Mouse (Mus musculus): Measurements from ENCODE around the gene Prkaca. TPM values are rescaled to one million over a fixed set of nuclear protein-coding genes. Genes with fewer than 3 reads are reported as not detected.

Prkaca gene
- polyA plus RNA-seq, 1 experiment: 181 TPM

GRCm38 (mm10) chr8:84042948-84043342 lies 70.2 kb downstream of the Prkaca start:
- Histone ChIP-seq H3K4me3 (ENCODE audit: insufficient read depth, low read length) (no peak overlapping the region), H3K27ac (ENCODE audit: insufficient read depth, low read length) (no peak overlapping the region), H3K4me1 (ENCODE audit: control insufficient read depth, insufficient read depth, low read length) (no peaks in the 10 kb centered on the region)
- no peak for TF ChIP-seq POLR2A (IDR thresholded peaks at IDR 0.05; ENCODE audit: extremely low read depth, insufficient read depth, low read length)
- TF ChIP-seq CTCF (IDR thresholded peaks at IDR 0.05; ENCODE audit: extremely low read depth, insufficient read depth, low read length): no peak

- H3K27ac ChIP-seq (ENCODE audit: insufficient read depth, low read length): no peak overlapping the region
- H3K4me3 ChIP-seq (ENCODE audit: insufficient read depth, low read length): no peak overlapping the region
- no peak for TF ChIP-seq CTCF (IDR thresholded peaks at IDR 0.05; ENCODE audit: extremely low read depth, insufficient read depth, low read length)
- TF ChIP-seq POLR2A (IDR thresholded peaks at IDR 0.05; ENCODE audit: extremely low read depth, insufficient read depth, low read length): no peak
- no peaks in the 10 kb centered on the region for H3K4me1 ChIP-seq (ENCODE audit: control insufficient read depth, insufficient read depth, low read length)
These were observed 71.3 kb downstream of the Prkaca start for GRCm38 (mm10) chr8:84044103-84044502.

- TF ChIP-seq POLR2A (IDR thresholded peaks at IDR 0.05; ENCODE audit: extremely low read depth, insufficient read depth, low read length) (no peak), CTCF (IDR thresholded peaks at IDR 0.05; ENCODE audit: extremely low read depth, insufficient read depth, low read length) (no peak)
- H3K27ac ChIP-seq (ENCODE audit: insufficient read depth, low read length): no peak within 1 kb of the TSS
- no peak within 1 kb of the TSS for H3K4me3 ChIP-seq (ENCODE audit: insufficient read depth, low read length)
- no peaks in the 10 kb centered on the region for H3K4me1 ChIP-seq (ENCODE audit: control insufficient read depth, insufficient read depth, low read length)
These were observed 72.1 kb downstream of the Prkaca start, which contains the start of gene Rln3 for GRCm38 (mm10) chr8:84044900-84045299. Gene Rln3 (minus strand): TSS chr8:84045000.

Other genes starting within 250 kb of the Prkaca start
- 25.9 and 26.9 TPM in 2 replicates for gene Adgre5, start 231.7 kb upstream of the Prkaca start, polyA plus RNA-seq (2012; rRNA removed)
- gene Adgrl1, start 72.9 kb upstream of the Prkaca start, polyA plus RNA-seq (2012; rRNA removed): 236 and 241 TPM in 2 replicates
- gene Gm10644, start 17.8 kb upstream of the Prkaca start, polyA plus RNA-seq (2012; rRNA removed): 0.52 and 0.62 TPM in 2 replicates
- 1.2 and 1.4 TPM in 2 replicates for gene Asf1b, start 17.5 kb upstream of the Prkaca start, polyA plus RNA-seq (2012; rRNA removed)
- gene Samd1, start 24.7 kb downstream of the Prkaca start, polyA plus RNA-seq (2012; rRNA removed): 42.4 and 48.4 TPM in 2 replicates
- gene 1700067K01Rik, start 28.5 kb downstream of the Prkaca start, polyA plus RNA-seq (2012; rRNA removed): 0.13 and 0.21 TPM in 2 replicates
- gene 2210011C24Rik, start 39.2 kb downstream of the Prkaca start, polyA plus RNA-seq (2012; rRNA removed): 0.87 and 1.4 TPM in 2 replicates
- gene Palm3, start 48.5 kb downstream of the Prkaca start, polyA plus RNA-seq (2012; rRNA removed): 2.4 and 2.5 TPM in 2 replicates
- gene Il27ra, start 69.6 kb downstream of the Prkaca start, polyA plus RNA-seq (2012; rRNA removed): 0.33 and 0.40 TPM in 2 replicates
- gene Rln3, start 72.0 kb downstream of the Prkaca start, polyA plus RNA-seq (2012; rRNA removed): not detected in 2 replicates
- gene Gm10643, start 92.1 kb downstream of the Prkaca start, polyA plus RNA-seq (2012; rRNA removed): 3.6 and 3.7 TPM in 2 replicates
- gene Rfx1, start 93.8 kb downstream of the Prkaca start, polyA plus RNA-seq (2012; rRNA removed): 28.0 and 29.5 TPM in 2 replicates
- gene Dcaf15, start 131.8 kb downstream of the Prkaca start, polyA plus RNA-seq (2012; rRNA removed): 29.9 and 33.2 TPM in 2 replicates
- not detected in 2 replicates for gene Podnl1, start 153.0 kb downstream of the Prkaca start, polyA plus RNA-seq (2012; rRNA removed)
- 38.0 and 42.3 TPM in 2 replicates for gene Cc2d1a, start 174.9 kb downstream of the Prkaca start, polyA plus RNA-seq (2012; rRNA removed)
- 2.7 and 3.0 TPM in 2 replicates for gene 4930432K21Rik, start 175.0 kb downstream of the Prkaca start, polyA plus RNA-seq (2012; rRNA removed)
- 1.8 and 3.6 TPM in 2 replicates for gene Nanos3, start 212.2 kb downstream of the Prkaca start, polyA plus RNA-seq (2012; rRNA removed)